8 mouse cellular contexts compared by ENCODE assay signal in genomic region chr16:43801791-43802307, GRCm38 (mm10). TPM values are rescaled to one million over a fixed set of nuclear protein-coding genes. Genes with fewer than 3 reads are reported as not detected.
DNase-seq lines count a peak whose midpoint lies in the region; ATAC-seq lines count a peak whose summit lies in the region.

No protein-coding gene starts in this region.

- WGBS in midbrain, embryonic 10.5 days = under 1% methylated on average over 18 of the region's 18 CpGs

- intact Hi-C loops in left cerebral cortex, postnatal 25 days (cut with DNase I) = loop anchor here (5.0 to 10.0 kb wide), 2 partner anchors 177 to 260 kb away; no protein-coding TSS in a partner anchor

- no peak for ATAC-seq in erythroid progenitor cell, adult 5-6 weeks (replicated peaks; ENCODE audit: low FRiP score, poor library complexity, severe bottlenecking)

- peak; percentile 53 for DNase-seq in WW6 (ENCODE audit: low read depth, low spot score)
- DNase-seq in cerebellum, postnatal 36 days = peak; percentile 71 to 73
- peak; percentile 54 to 63 for DNase-seq in gastrocnemius, adult 8-10 months (ENCODE audit: low spot score in 2 of 2)
- peak; percentile 46 for DNase-seq in hindlimb bud, embryonic 11.5 days (ENCODE audit: extremely low spot score, low read depth, low spot score)
- peak; percentile 46 to 56 for DNase-seq in left cerebral cortex, postnatal 25 days (ENCODE audit: low spot score in 2 of 2)
- DNase-seq in midbrain, embryonic 10.5 days (ENCODE audit: low spot score) = peak; percentile 71
- DNase-seq in right cerebral cortex, postnatal 4 days = peak; percentile 83

- H3K36me3 ChIP-seq in midbrain, embryonic 10.5 days = no peaks in the 10 kb centered on the region

- H3K4me1 ChIP-seq in midbrain, embryonic 10.5 days = peaks cover 31% of the 10 kb centered on the region

- no peaks in the 10 kb centered on the region; the same call in 1 of the 2 replicates for H3K9me3 ChIP-seq in midbrain, embryonic 10.5 days (replicated peaks)

- peaks cover 10% of the 10 kb centered on the region for H3K27me3 ChIP-seq in midbrain, embryonic 10.5 days (ENCODE audit: low read depth, poor library complexity, severe bottlenecking)

- H3K27ac ChIP-seq in midbrain, embryonic 10.5 days (replicated peaks) = peak overlapping the region; percentile 70

- peak overlapping the region; percentile 52 for H3K4me3 ChIP-seq in midbrain, embryonic 10.5 days

RNA-seq across cellular contexts. Expression of gene Drd3, which starts 48.0 kb away (rescaled TPM):
- not detected for total RNA-seq in gastrocnemius, adult 8-10 months (2022)
- total RNA-seq in left cerebral cortex, postnatal 25 days (2021) = 1 to 10 TPM in 1 of 2 experiments, not detected in 1; 3.2 TPM
- not detected in 2 replicates for polyA plus RNA-seq in midbrain, embryonic 10.5 days (2016; fragmentation: Nextera tagmentation; extraction: Ambion mirVana)
- total RNA-seq in erythroid progenitor cell, adult 5-6 weeks (2015; ENCODE audit: low replicate concordance) = not detected in 2 replicates
- not detected in 2 replicates for total RNA-seq in erythroid progenitor cell, adult 5-6 weeks (2017; ENCODE audit: low replicate concordance)
